17 mouse cellular contexts compared by ENCODE assay signal in the genomic region with DNA sequence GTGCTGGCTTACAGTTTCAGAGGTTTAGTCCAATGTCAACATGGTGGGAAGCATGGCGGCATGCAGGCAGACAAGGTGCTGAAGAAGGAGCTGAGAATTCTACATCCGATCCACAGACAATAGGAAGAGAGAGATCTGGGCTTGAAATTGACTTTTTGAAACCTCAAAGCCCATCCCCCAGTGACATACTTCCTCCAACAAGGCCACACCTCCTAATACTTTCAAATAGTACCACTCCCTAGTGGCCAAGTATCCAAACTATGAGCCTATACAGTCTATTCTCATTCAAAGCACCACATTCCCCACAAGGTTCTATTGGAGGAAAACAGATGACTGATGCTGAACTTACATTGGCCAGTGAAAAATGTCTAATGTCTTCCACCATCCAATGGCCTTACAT. TPM values are rescaled to one million over a fixed set of nuclear protein-coding genes. Genes with fewer than 3 reads are reported as not detected.
"Had no signal": no experiment of that assay in that cellular context is flagged by ENCODE, and none has a peak within 500 bp of the region (broad histone marks: within the 10 kb centered on the region; RNA-seq: fewer than 3 reads in every experiment).

No protein-coding gene starts in this region.

- DNase-seq: cerebellum, adult 9-11 months; cerebellum, postnatal 10 days; cerebellum, postnatal 14 days; cerebellum, postnatal 25 days; cerebellum, postnatal 36 days; embryo, embryonic 11 days; forebrain, postnatal 0 days; gastrocnemius, adult 2 months; gastrocnemius, postnatal 10 days; gastrocnemius, postnatal 14 days; gastrocnemius, postnatal 25 days; gastrocnemius, postnatal 36 days; heart, adult 11 months; heart, adult 18-20 months; heart, adult 2 months had no signal

RNA-seq across cellular contexts. Expression of a gene that starts 56.8 kb away (rescaled TPM):
- total RNA-seq: common myeloid progenitor, adult 5-6 weeks; granulocyte monocyte progenitor cell, adult 5-6 weeks had no signal
